Mouse (Mus musculus): Measurements from ENCODE around the gene Ralgps2.

The Ralgps2 gene

GRCm38 (mm10) chr1:156922921-156923320 is 16.5 kb downstream of the Ralgps2 start:
- ChIA-PET CTCF (interaction anchor here in 2 of 4 experiments (0.6 to 2.4 kb wide), 3 partner anchors 74 to 157 kb away, joined by 3 to 13 read pairs (median 3); no protein-coding TSS in a partner anchor), POLR2A (interaction anchor here in 2 of 4 experiments (0.6 to 1.5 kb wide), 3 partner anchors 12 to 20 kb away, joined by 3 to 10 read pairs (median 4); no protein-coding TSS in a partner anchor)

- POLR2A ChIA-PET: interaction anchor here in 3 of 4 experiments (0.6 to 1.7 kb wide), 9 partner anchors 9 to 155 kb away, joined by 3 to 10 read pairs (median 5); no protein-coding TSS in a partner anchor
- CTCF ChIA-PET: interaction anchor here (0.5 to 2.4 kb wide), 6 partner anchors 20 to 404 kb away, joined by 3 to 13 read pairs (median 3); no protein-coding TSS in a partner anchor
These were observed 18.0 kb downstream of the Ralgps2 start for GRCm38 (mm10) chr1:156921290-156921994.

- ChIA-PET POLR2A (interaction anchor here (0.5 to 1.8 kb wide), 15 partner anchors 9 to 444 kb away, joined by 3 to 7 read pairs (median 4); partner anchors contain the start of gene Ralgps2 (in 1 of the 4)), CTCF (interaction anchor here (0.6 to 2.9 kb wide), 59 partner anchors 10 to 1773 kb away, joined by 3 to 56 read pairs (median 4); partner anchors contain the start of gene Angptl1 (in 1 of the 4))
These were observed 22.0 kb downstream of the Ralgps2 start for GRCm38 (mm10) chr1:156917460-156917859.

- ChIA-PET CTCF (interaction anchor here (1.0 to 2.9 kb wide), 16 partner anchors 9 to 172 kb away, joined by 3 to 56 read pairs (median 6); no protein-coding TSS in a partner anchor), POLR2A (interaction anchor here in 2 of 4 experiments (0.8 to 1.8 kb wide), 3 partner anchors 13 to 164 kb away, joined by 3 to 5 read pairs (median 4); no protein-coding TSS in a partner anchor)
These were observed 23.1 kb downstream of the Ralgps2 start for GRCm38 (mm10) chr1:156916361-156916760.

GRCm38 (mm10) chr1:156914942-156915341 is 24.5 kb downstream of the Ralgps2 start:
- POLR2A ChIA-PET: interaction anchor here in 3 of 4 experiments (0.6 to 1.1 kb wide), 4 partner anchors 10 to 146 kb away, joined by 3 to 5 read pairs (median 4); no protein-coding TSS in a partner anchor
- CTCF ChIA-PET: interaction anchor here in 2 of 4 experiments (1.0 to 1.7 kb wide), 4 partner anchors 161 to 163 kb away, joined by 3 to 7 read pairs (median 4); no protein-coding TSS in a partner anchor

GRCm38 (mm10) chr1:156913190-156913589 is 26.2 kb downstream of the Ralgps2 start:
- POLR2A ChIA-PET: no interaction called here
- CTCF ChIA-PET: interaction anchor here in 1 of 4 experiments (0.6 to 1.7 kb wide), 3 partner anchors 84 to 194 kb away, joined by 3 to 7 read pairs (median 3); partner anchors contain the start of gene Fam20b

GRCm38 (mm10) chr1:156910948-156911347 is 28.5 kb downstream of the Ralgps2 start:
- POLR2A ChIA-PET: no interaction called here
- CTCF ChIA-PET: no interaction called here

GRCm38 (mm10) chr1:156909866-156910265 is 29.6 kb downstream of the Ralgps2 start:
- ChIA-PET CTCF (interaction anchor here in 2 of 4 experiments (1.2 to 1.5 kb wide), 3 partner anchors 27 to 172 kb away, joined by 3 to 5 read pairs (median 4); no protein-coding TSS in a partner anchor), POLR2A (no interaction called here)

- CTCF ChIA-PET: interaction anchor here in 3 of 4 experiments (0.6 to 1.5 kb wide), 5 partner anchors 28 to 172 kb away, joined by 3 to 5 read pairs (median 4); no protein-coding TSS in a partner anchor
- POLR2A ChIA-PET: interaction anchor here in 1 of 4 experiments (1.6 kb wide), 1 partner anchor 28 kb away, joined by 3 read pairs; no protein-coding TSS in a partner anchor
These were observed 30.2 kb downstream of the Ralgps2 start for GRCm38 (mm10) chr1:156909265-156909664.

GRCm38 (mm10) chr1:156905660-156906059 is 33.8 kb downstream of the Ralgps2 start:
- ChIA-PET POLR2A (no interaction called here), CTCF (interaction anchor here in 2 of 4 experiments (1.0 to 1.6 kb wide), 2 partner anchors 12 to 171 kb away, joined by 3 to 4 read pairs; no protein-coding TSS in a partner anchor)

GRCm38 (mm10) chr1:156903899-156904298 is 35.5 kb downstream of the Ralgps2 start:
- POLR2A ChIA-PET: interaction anchor here in 1 of 4 experiments (0.5 to 1.1 kb wide), 3 partner anchors 8 to 163 kb away, joined by 3 to 4 read pairs (median 3); no protein-coding TSS in a partner anchor
- CTCF ChIA-PET: interaction anchor here in 3 of 4 experiments (0.5 to 1.7 kb wide), 8 partner anchors 13 to 483 kb away, joined by 3 to 5 read pairs (median 3); no protein-coding TSS in a partner anchor

- POLR2A ChIA-PET: interaction anchor here in 1 of 4 experiments (1.2 kb wide), 1 partner anchor 154 kb away, joined by 3 read pairs; no protein-coding TSS in a partner anchor
These were observed 37.7 kb downstream of the Ralgps2 start for GRCm38 (mm10) chr1:156901689-156902088.

GRCm38 (mm10) chr1:156891561-156891960 is 47.9 kb downstream of the Ralgps2 start:
- ChIA-PET POLR2A (interaction anchor here in 1 of 4 experiments (2.1 kb wide), 1 partner anchor 18 kb away, joined by 5 read pairs; no protein-coding TSS in a partner anchor), CTCF (interaction anchor here in 1 of 4 experiments (0.6 kb wide), 2 partner anchors 94 to 194 kb away, joined by 3 read pairs; no protein-coding TSS in a partner anchor)

More at GRCm38 (mm10) chr1:156901689-156902088, 37.7 kb downstream of the Ralgps2 start:
- CTCF ChIA-PET: interaction anchor here in 1 of 4 experiments (0.6 to 0.7 kb wide), 2 partner anchors 9 to 36 kb away, joined by 3 to 4 read pairs; no protein-coding TSS in a partner anchor

GRCm38 (mm10) chr1:156888830-156889229 is 50.6 kb downstream of the Ralgps2 start:
- ChIA-PET POLR2A (interaction anchor here in 1 of 4 experiments (1.0 kb wide), 1 partner anchor 13 kb away, joined by 3 read pairs; no protein-coding TSS in a partner anchor), CTCF (interaction anchor here in 3 of 4 experiments (0.6 to 1.5 kb wide), 7 partner anchors 29 to 191 kb away, joined by 3 to 8 read pairs (median 5); no protein-coding TSS in a partner anchor)

GRCm38 (mm10) chr1:156885879-156886278 is 53.5 kb downstream of the Ralgps2 start:
- CTCF ChIA-PET: no interaction called here
- POLR2A ChIA-PET: no interaction called here

- ChIA-PET POLR2A (no interaction called here), CTCF (no interaction called here)
These were observed 54.6 kb downstream of the Ralgps2 start for GRCm38 (mm10) chr1:156884782-156885181.

GRCm38 (mm10) chr1:156870616-156871015 is 68.8 kb downstream of the Ralgps2 start:
- ChIA-PET POLR2A (no interaction called here), CTCF (no interaction called here)

- ChIA-PET CTCF (no interaction called here), POLR2A (no interaction called here)
These were observed 69.4 kb downstream of the Ralgps2 start for GRCm38 (mm10) chr1:156870028-156870427.

GRCm38 (mm10) chr1:156864240-156864639 is 75.2 kb downstream of the Ralgps2 start:
- CTCF ChIA-PET: no interaction called here
- POLR2A ChIA-PET: interaction anchor here in 2 of 4 experiments (0.6 to 1.1 kb wide), 2 partner anchors 10 to 50 kb away, joined by 3 to 4 read pairs; no protein-coding TSS in a partner anchor

Data from embryonic stem cell, embryonic (primary cell).